Mouse (Mus musculus) spleen, adult 10 weeks (tissue): ENCODE measurements around the gene Pkd1l1. TPM values are rescaled to one million over a fixed set of nuclear protein-coding genes. Genes with fewer than 3 reads are reported as not detected.

ENCODE experiments used
- polyA plus RNA-seq: library from polyadenylated mRNA; stranded (reverse); fragments of 350-450 nt; fragmentation: Illumina TruSeq; extraction: RNeasy Lipid Tissue Mini Kit (QIAGEN cat#74804); gene quantifications from one replicate; pipeline ENCODE4 v1.2.3, GENCODE M21; 2015; ENCODE audit warnings: low replicate concordance; ENCODE audit not compliant: insufficient read depth

Gene Pkd1l1
- polyA plus RNA-seq, result 0.06 TPM

DNA sequence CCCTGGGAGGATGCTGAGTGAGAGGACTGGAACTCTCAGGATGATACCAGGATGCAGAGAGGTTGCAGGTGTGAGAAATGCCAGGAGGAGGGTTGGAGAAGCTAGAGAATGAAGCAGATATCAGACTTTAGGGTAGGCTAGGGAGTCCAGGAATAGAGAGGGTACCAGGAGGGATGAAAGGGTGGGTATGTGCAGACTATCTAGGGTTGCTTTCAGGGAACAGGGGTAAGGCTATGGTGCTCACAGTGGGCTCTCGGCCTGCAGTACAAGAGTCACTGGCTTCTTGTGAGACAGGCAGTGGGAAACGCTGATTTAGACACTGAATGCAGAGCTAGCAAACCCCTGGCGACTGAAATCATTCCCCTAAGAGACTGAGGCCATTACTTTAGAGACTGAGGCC is at the start of gene Pkd1l1:
Gene Pkd1l1, minus strand, starts transcription at position 101 of the 400 bp plus-strand sequence.

DNA sequence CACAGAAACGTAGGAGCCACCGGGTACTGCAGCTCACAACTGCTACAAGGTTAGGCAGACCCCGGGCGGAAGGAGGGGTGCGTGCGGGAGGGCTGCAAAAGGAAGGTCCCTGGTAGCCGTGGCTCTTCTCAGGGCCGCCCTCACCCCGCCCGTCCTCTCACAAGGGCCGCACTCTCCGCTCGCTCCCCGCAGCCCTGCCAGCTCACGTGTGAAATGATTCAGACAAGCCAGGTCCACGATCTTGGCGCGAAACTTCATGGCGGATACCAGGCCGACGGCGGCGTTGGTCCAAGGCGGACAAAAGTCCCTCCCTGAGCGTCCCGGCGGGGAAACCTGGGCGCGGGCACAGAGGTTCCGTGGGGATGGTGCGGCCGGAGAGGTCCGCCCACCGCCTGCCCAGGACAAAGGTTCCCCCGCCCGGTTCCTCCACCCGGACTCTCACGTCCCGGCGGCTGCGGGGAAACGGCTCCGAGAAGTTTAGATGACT is 37.8 kb upstream of the Pkd1l1 start, which contains the start of gene Hus1:
Gene Hus1, minus strand, starts transcription at position 339 of the 487 bp plus-strand sequence.

Other genes with a start within 250 kb of the Pkd1l1 start
- 17.5 TPM for gene Hus1, start 37.9 kb upstream of the Pkd1l1 start, polyA plus RNA-seq
- not detected for gene Gm11992, start 75.3 kb upstream of the Pkd1l1 start, polyA plus RNA-seq
- gene Sun3, start 75.7 kb upstream of the Pkd1l1 start, polyA plus RNA-seq, result not detected
- 3.5 TPM for gene Upp1, start 144.8 kb upstream of the Pkd1l1 start, polyA plus RNA-seq
- gene Abca13, start 218.7 kb upstream of the Pkd1l1 start, polyA plus RNA-seq, result 0.04 TPM